Mouse (Mus musculus) heart, embryonic 10.5 days (tissue): ENCODE measurements around the gene Hmx2. TPM values are rescaled to one million over a fixed set of nuclear protein-coding genes. Genes with fewer than 3 reads are reported as not detected.

ENCODE experiments used
- DNase-seq: peaks from one replicate; pipeline ENCODE4 v3.0.0-alpha.2; 2017; ENCODE audit warnings: low spot score
- H3K27ac ChIP-seq: fragments of 300-500 bp; sonication (generic); 2 replicates; pipeline ENCODE4 v1.5.1; 2016; ENCODE audit warnings: mild to moderate bottlenecking
- H3K27me3 ChIP-seq: fragments of 300-500 bp; sonication (generic); 2 replicates; pipeline ENCODE4 v1.6.1; 2016; ENCODE audit warnings: mild to moderate bottlenecking; ENCODE audit not compliant: poor library complexity, insufficient read depth, severe bottlenecking
- H3K36me3 ChIP-seq: fragments of 300-500 bp; sonication (generic); 2 replicates; pipeline ENCODE4 v1.6.1; 2016; ENCODE audit warnings: mild to moderate bottlenecking, moderate library complexity
- H3K4me1 ChIP-seq: fragments of 300-500 bp; sonication (generic); 2 replicates; pipeline ENCODE4 v1.6.1; 2016; ENCODE audit warnings: mild to moderate bottlenecking
- H3K4me3 ChIP-seq: fragments of 300-500 bp; sonication (generic); 2 replicates; pipeline ENCODE4 v1.5.1; 2016; ENCODE audit warnings: mild to moderate bottlenecking, moderate library complexity
- H3K9me3 ChIP-seq: fragments of 300-500 bp; sonication (generic); 2 replicates; pipeline ENCODE4 v1.6.1; 2016; ENCODE audit warnings: mild to moderate bottlenecking, moderate library complexity
- WGBS: fragments of 180-500 bp; shearing (Covaris S2); methylation state at CpG from one replicate; pipeline ENCODE4 v1.1.7; 2016; 5-methylcytosine and 5-hydroxymethylcytosine counted together
- polyA plus RNA-seq: library from polyadenylated mRNA; unstranded; fragments of >200 nt; fragmentation: Nextera tagmentation; extraction: Ambion mirVana; gene quantifications from 2 replicates; pipeline ENCODE4 v1.2.1, GENCODE M21; 2016

The Hmx2 gene
- polyA plus RNA-seq, 1 experiment from 2014 or later = not detected

DNA sequence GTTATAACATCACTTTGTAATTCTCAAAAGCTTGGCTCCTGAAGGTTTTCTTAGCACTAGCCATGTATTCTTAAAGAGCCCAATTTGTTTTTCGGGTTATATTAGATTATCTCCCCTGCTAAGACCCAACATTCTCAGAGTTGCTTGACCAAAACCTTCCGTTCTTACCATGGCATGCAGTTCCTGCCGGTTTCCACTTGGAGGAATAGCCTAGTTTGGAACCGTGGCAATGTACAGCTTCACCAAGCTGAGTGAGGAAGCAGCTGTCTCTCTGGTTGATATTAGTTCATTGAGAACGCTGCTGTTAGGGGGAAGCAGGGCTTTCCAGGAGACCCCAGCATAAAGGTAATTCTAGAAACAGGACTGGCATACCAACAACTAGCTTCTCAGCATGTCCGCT, 26.7 kb downstream of the Hmx2 start:
- no peak overlapping the region for H3K27ac ChIP-seq
- DNase-seq = no peak
- no peaks in the 10 kb centered on the region for H3K27me3 ChIP-seq
- no peak overlapping the region for H3K4me3 ChIP-seq
- H3K36me3 ChIP-seq = peaks cover 36% of the 10 kb centered on the region
- WGBS = 79% methylated on average over 6 of the region's 6 CpGs
- H3K9me3 ChIP-seq = no peaks in the 10 kb centered on the region
- H3K4me1 ChIP-seq = no peaks in the 10 kb centered on the region

DNA sequence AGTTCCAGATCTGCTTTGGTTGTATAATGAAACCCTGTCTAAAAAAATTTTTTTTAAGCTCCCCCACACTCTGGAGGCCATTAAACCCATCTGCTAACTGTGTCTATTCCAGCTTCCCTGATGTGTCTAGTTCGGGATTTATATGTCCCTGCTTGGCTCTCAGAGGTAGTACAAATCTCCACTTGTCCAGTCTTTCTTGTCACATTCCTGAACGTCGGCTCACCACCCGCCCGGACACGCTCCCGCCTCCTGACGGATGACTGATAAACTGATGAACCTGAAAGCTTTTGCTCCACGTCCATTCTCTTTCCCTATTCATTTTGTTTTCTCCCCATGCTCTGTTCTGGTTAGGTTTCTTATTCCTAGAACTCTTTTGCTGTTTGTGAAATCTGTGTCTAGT, 33.6 kb downstream of the Hmx2 start:
- no peaks in the 10 kb centered on the region for H3K9me3 ChIP-seq
- peak; percentile 74 for DNase-seq
- H3K36me3 ChIP-seq = no peaks in the 10 kb centered on the region
- H3K27ac ChIP-seq = no peak overlapping the region
- no peaks in the 10 kb centered on the region for H3K27me3 ChIP-seq
- H3K4me1 ChIP-seq = no peaks in the 10 kb centered on the region
- 40% methylated on average over 9 of the region's 9 CpGs for WGBS
- H3K4me3 ChIP-seq = no peak overlapping the region

GRCm38 (mm10) chr7:131585551-131585950, 37.0 kb downstream of the Hmx2 start:
- no peak for DNase-seq
- Histone ChIP-seq H3K4me1 (no peaks in the 10 kb centered on the region), H3K9me3 (no peaks in the 10 kb centered on the region), H3K4me3 (no peak overlapping the region), H3K27me3 (no peaks in the 10 kb centered on the region), H3K36me3 (no peaks in the 10 kb centered on the region), H3K27ac (no peak overlapping the region)
- WGBS = 85% methylated on average over 5 of the region's 5 CpGs

GRCm38 (mm10) chr7:131597779-131598482, 49.4 kb downstream of the Hmx2 start:
- no peaks in the 10 kb centered on the region for H3K36me3 ChIP-seq
- H3K27me3 ChIP-seq = peaks cover 32% of the 10 kb centered on the region; the same call in 1 of the 2 replicates
- no peak for DNase-seq
- WGBS = 25% methylated on average over 12 of the region's 12 CpGs
- no peak overlapping the region for H3K4me3 ChIP-seq
- H3K4me1 ChIP-seq = peaks cover 4% of the 10 kb centered on the region
- no peaks in the 10 kb centered on the region for H3K9me3 ChIP-seq
- H3K27ac ChIP-seq = 0 out of 2 replicates have a peak overlapping the region, but pooled peaks have one; percentile 25

DNA sequence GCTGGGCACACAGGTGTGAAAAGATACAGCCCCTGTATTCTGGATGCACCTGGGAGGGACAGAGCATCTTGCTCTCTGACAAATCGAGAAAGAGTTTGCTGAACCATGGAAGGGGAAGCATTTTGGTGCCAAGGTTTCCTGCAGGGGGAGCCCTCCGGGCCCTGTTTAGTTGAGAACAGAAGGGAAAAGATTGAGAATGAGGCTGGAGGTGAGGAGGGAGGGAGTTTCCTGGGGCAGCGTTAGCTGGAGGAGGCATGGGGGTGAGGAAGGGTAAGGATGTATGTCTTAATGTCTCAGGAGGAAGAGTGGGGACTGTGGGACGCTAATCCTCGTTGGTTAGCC, 49.9 kb downstream of the Hmx2 start:
- Histone ChIP-seq H3K4me3 (no peak overlapping the region), H3K36me3 (no peaks in the 10 kb centered on the region), H3K4me1 (peaks cover 7% of the 10 kb centered on the region), H3K9me3 (no peaks in the 10 kb centered on the region), H3K27me3 (peaks cover 32% of the 10 kb centered on the region; the same call in 1 of the 2 replicates), H3K27ac (0 out of 2 replicates have a peak overlapping the region, but pooled peaks have one; percentile 25)
- WGBS = under 1% methylated on average over 5 of the region's 5 CpGs
- DNase-seq = no peak

DNA sequence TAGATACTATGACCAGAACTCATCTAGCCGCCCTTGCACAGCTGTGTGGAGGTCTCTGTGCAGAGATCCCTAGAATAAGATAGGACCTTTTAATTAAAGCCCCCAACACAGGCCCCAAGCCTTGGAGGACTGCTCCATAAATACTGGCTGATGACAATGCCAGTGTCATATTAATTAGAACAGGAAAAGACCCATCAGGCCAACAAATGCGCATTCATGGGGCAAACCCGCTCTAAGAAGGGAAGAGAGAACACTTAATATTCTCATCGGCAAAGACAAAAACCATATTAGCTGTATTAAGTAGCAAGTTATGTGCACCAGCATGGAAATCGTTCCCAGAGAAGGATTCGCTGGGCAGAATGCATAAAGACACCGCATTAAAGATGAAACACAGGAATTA, 53.5 kb downstream of the Hmx2 start:
- no peaks in the 10 kb centered on the region for H3K36me3 ChIP-seq
- no peaks in the 10 kb centered on the region for H3K9me3 ChIP-seq
- no peak overlapping the region for H3K27ac ChIP-seq
- H3K4me1 ChIP-seq = peaks cover 7% of the 10 kb centered on the region
- DNase-seq = peak; percentile 16
- no peak overlapping the region for H3K4me3 ChIP-seq
- H3K27me3 ChIP-seq = peaks cover 37% of the 10 kb centered on the region; the same call in 1 of the 2 replicates
- 87% methylated on average over 7 of the region's 7 CpGs for WGBS

GRCm38 (mm10) chr7:131603186-131603585, 54.6 kb downstream of the Hmx2 start:
- Histone ChIP-seq H3K36me3 (no peaks in the 10 kb centered on the region), H3K27ac (no peak overlapping the region), H3K4me3 (no peak overlapping the region), H3K4me1 (peaks cover 5% of the 10 kb centered on the region), H3K9me3 (no peaks in the 10 kb centered on the region), H3K27me3 (peaks cover 27% of the 10 kb centered on the region; the same call in 1 of the 2 replicates)
- peak; percentile 38 for DNase-seq
- WGBS = 14% methylated on average over 10 of the region's 11 CpGs

GRCm38 (mm10) chr7:131604946-131605345, 56.4 kb downstream of the Hmx2 start:
- H3K27ac ChIP-seq = no peak overlapping the region
- no peak for DNase-seq
- no peaks in the 10 kb centered on the region for H3K9me3 ChIP-seq
- H3K27me3 ChIP-seq = peaks cover 11% of the 10 kb centered on the region; the same call in 1 of the 2 replicates
- H3K4me3 ChIP-seq = no peak overlapping the region
- WGBS = 90% methylated on average over 10 of the region's 10 CpGs
- H3K36me3 ChIP-seq = no peaks in the 10 kb centered on the region
- peaks cover 3% of the 10 kb centered on the region for H3K4me1 ChIP-seq

DNA sequence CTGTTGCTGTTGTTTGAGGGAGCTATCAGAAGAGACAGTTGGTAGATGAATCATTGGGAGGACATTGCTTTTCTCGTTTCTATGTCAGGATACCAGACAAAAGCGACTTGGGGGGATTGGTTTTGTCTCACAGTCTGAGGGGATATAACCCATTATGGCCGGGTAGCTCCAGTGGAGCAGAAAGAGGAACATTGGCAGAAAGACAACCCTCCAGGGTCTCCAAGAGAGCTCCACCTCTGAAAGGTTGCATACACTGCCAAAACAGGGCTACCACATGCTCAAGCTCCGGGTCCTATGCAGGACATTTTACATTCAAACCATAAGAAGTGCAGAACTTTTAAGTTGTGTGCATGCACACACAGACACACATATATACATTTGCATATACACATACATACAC, 56.9 kb downstream of the Hmx2 start:
- H3K36me3 ChIP-seq = no peaks in the 10 kb centered on the region
- H3K27me3 ChIP-seq = peaks cover 11% of the 10 kb centered on the region; the same call in 1 of the 2 replicates
- peaks cover 3% of the 10 kb centered on the region for H3K4me1 ChIP-seq
- DNase-seq = no peak
- WGBS = 66% methylated on average over 4 of the region's 4 CpGs
- H3K4me3 ChIP-seq = no peak overlapping the region
- H3K27ac ChIP-seq = no peak overlapping the region
- H3K9me3 ChIP-seq = no peaks in the 10 kb centered on the region

Other genes starting within 250 kb of the Hmx2 start
- gene Cuzd1, start 226.5 kb upstream of the Hmx2 start, polyA plus RNA-seq = 0.43 and 0.74 TPM in 2 replicates
- gene Fam24b, start 219.3 kb upstream of the Hmx2 start, polyA plus RNA-seq = not detected in 2 replicates
- not detected in 2 replicates for gene Fam24a, start 214.9 kb upstream of the Hmx2 start, polyA plus RNA-seq
- 26.1 and 29.2 TPM in 2 replicates for gene 2310057M21Rik, start 186.0 kb upstream of the Hmx2 start, polyA plus RNA-seq
- gene Pstk, start 177.6 kb upstream of the Hmx2 start, polyA plus RNA-seq = 90.8 and 92.4 TPM in 2 replicates
- 10.6 and 12.7 TPM in 2 replicates for gene Ikzf5, start 138.3 kb upstream of the Hmx2 start, polyA plus RNA-seq
- gene Acadsb, start 138.2 kb upstream of the Hmx2 start, polyA plus RNA-seq = 56.5 and 61.3 TPM in 2 replicates
- 0.09 TPM in 1 of 2 replicates, not detected in the other for gene Hmx3, start 5.9 kb upstream of the Hmx2 start, polyA plus RNA-seq
- 182 and 235 TPM in 2 replicates for gene Bub3, start 11.4 kb downstream of the Hmx2 start, polyA plus RNA-seq